Mouse (Mus musculus) lung, adult 10 weeks (tissue): ENCODE data around the gene Gm9767. TPM values are rescaled to one million over a fixed set of nuclear protein-coding genes. Genes with fewer than 3 reads are reported as not detected.

Experiments used
- polyA plus RNA-seq: library from polyadenylated mRNA; stranded (reverse); fragments of 350-450 nt; fragmentation: Illumina TruSeq; extraction: RNeasy Lipid Tissue Mini Kit (QIAGEN cat#74804); gene quantifications from one replicate; pipeline ENCODE4 v1.2.3, GENCODE M21; 2014; ENCODE audit warnings: low read depth, low replicate concordance; ENCODE audit not compliant: insufficient read depth

The Gm9767 gene
- polyA plus RNA-seq: not detected

GRCm38 (mm10) chr10:26077671-26078481 lies at the start of gene Gm9767:
Gm9767 (plus strand) TSS chr10:26078255.

GRCm38 (mm10) chr10:26078521-26079142 lies 577 bp downstream of the Gm9767 start, which contains the start of gene Tmem200a:
Tmem200a (minus strand) TSS chr10:26079052.

Other genes starting within 250 kb of the Gm9767 start
- 2.7 TPM for gene Tmem200a, start 797 bp downstream of the Gm9767 start, polyA plus RNA-seq
- gene Samd3, start 151.5 kb downstream of the Gm9767 start, polyA plus RNA-seq: 1.1 TPM